Mouse (Mus musculus): ENCODE data around the gene AI661453.
"Not testable (repeated sequence)": the region's sequence is repeated elsewhere in the genome, so short reads cannot be mapped to it uniquely, and the experiment has no call there.

Gene AI661453

DNA sequence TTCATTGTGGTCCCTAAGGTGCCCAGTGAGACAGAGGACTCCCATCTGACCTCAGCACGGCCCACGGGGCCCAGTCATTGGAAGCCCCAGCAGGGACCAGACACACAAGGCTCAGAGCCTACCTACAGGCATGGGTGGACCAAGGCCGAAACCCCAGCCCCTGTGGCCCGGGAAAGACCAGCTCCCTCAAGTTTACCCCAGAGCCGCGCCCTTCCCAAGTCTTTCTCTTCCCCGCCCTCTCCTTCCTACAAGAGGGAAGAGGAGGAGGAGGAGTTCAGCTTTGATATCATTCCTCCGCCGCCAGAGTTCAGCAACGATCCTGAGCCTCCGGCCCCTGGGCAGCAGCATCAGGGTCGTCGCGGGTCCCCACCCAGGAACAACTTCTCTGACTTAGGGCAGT is 31.6 kb downstream of the AI661453 start:
- DNase-seq: no peak

GRCm38 (mm10) chr17:47468466-47468865 is 32.1 kb downstream of the AI661453 start:
- DNase-seq: no peak

DNA sequence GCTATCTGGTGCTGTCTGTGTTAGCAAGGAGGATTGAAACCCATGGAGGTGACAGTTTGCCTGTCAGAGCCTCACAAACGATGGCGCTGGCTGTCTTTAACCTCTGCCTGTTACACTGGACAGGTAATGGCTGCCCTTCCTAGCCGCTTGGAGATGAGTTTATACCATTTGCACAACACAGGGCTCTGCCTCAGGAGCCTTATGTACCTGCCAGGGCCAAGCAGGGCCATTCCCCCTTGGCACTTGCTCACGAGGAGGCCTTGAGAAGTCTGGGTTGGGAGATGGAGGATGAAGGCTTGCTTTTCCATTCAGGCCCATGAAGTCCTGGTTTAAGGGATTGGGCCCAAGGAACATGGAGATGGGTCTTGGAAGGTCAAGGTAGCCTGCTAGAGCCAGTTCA is 33.2 kb downstream of the AI661453 start:
- no peak for DNase-seq

- DNase-seq: no peak
These were observed 33.7 kb downstream of the AI661453 start for GRCm38 (mm10) chr17:47470121-47470520.

DNA sequence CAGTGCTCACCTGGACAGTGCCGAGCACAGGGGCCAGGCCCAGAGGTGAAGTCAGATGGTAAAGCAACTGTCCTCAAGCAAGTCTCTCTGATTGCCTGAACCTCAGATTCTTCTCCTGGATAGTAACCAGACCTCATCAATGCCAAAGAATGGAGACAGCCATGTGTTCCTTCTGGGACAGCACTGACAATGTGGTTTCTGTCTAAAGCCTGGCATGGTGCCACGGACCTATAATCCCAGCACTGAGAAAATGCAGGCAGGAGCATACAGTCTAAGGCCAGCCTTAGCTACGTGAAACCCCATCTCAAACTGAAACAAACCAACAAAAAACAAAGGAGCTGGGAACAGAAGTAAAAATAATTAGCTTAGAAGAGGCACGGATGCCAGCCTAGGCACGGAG is 34.3 kb downstream of the AI661453 start:
- DNase-seq: peak; percentile 5

DNA sequence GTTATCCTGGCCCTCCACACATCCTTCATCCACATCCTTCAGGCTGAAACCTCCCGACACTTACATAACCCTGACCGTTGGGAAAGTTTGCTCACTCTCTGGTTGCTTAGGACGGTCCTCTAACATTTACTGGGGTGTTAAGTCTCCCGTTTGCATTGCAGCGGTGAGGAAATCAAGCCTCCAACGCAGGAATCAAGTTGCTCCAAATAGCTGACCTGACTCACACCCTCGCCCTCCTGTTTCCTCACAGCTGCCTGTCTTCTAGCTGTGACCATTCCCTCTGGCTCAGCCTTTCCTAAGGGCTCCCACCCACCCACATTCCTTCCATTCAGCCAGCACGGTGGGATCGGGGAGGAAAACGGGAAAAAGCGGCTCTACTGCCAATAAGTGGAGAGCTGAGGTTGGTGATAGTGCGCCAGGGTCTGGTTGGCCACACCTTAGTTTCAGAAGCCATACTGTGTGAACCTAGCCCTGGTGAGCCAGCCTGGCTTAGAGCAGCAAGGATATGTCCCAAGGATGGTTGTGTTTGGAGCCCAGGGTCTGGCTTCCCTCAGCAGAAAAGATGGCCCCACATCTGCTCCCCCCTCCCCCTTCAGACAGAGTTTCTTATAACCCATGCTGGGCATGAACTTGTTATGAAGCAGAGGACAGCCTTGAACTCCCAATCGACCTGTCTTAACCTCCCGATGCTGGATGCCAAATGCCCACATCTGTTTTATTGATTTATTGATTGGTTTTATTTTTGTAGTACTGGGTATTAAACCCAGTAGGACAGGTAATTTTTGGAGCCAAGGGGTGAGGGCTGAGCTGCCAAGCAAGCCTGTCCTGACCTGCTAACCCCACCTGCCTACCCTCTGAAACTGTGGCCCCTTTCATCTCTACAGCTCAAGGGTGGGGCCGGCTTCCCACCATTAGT is 36.3 kb downstream of the AI661453 start:
- DNase-seq: no peak

DNA sequence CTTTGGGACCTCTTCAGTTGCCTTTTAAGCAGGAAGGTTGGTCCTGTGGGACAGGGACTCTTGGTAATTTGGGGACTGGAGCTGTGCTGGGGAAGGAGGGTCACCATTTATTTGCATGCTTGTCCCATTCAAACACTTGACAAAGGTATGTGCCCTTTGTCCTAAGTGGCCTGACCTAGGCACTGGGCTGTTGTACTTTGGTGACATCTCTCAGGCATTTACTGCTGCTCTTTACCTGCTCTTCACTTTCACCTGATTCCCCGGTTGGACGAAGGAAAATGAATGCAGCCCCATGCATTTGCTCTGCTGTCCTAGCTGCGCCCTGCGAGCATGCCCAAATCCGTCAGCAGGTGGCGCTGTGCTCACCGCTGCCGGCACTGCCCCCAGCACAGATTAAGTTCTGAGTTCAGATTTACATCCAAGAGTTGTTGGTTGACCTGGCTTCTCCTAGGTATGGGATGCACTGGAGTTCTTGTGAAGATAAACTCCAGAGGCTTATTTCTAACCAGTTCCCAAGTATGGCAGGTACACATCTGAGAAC is 37.1 kb downstream of the AI661453 start:
- peak; percentile 69 for DNase-seq

- DNase-seq: no peak
These were observed 37.8 kb downstream of the AI661453 start for GRCm38 (mm10) chr17:47474250-47474649.

DNA sequence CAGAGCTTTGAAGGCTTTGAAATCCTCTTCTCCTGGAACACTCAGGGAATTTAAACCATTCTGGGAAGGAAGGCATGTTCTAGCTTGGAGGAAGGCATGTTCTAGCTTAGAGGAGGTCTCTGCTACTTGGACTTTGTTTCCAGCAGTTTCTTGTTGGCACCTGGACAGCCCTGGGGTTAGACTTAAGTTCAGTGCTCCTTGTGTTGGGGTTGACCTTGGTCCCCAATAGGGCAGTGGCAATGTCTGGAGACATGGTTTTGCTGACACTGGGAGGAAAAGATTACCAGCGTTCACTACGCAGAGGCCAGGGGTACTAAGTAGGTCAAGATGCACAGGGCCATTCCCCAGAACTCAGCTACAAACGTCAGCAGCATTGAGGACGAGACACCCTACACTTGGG is 38.8 kb downstream of the AI661453 start:
- no peak for DNase-seq

DNA sequence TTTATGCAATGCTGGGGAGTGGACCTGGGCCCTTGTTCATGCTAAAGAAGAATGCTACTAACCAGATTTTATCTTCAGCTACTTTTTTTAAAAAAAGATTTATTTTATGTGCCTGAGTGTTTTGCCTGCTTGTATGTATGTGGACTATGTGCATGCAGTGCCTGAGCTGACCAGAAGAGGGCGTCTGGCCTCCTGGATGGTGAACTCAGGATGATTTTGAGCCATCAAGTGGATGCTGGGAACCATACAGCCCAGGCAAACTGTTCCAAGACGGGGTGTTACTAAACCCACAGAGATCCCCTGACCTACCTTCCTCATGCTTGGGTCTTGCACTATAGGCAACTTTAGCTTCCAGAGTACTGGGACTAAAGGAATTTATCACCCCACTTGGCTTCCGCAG is 39.3 kb downstream of the AI661453 start:
- no peak for DNase-seq

GRCm38 (mm10) chr17:47479887-47480286 is 43.5 kb downstream of the AI661453 start:
- no peak for DNase-seq

DNA sequence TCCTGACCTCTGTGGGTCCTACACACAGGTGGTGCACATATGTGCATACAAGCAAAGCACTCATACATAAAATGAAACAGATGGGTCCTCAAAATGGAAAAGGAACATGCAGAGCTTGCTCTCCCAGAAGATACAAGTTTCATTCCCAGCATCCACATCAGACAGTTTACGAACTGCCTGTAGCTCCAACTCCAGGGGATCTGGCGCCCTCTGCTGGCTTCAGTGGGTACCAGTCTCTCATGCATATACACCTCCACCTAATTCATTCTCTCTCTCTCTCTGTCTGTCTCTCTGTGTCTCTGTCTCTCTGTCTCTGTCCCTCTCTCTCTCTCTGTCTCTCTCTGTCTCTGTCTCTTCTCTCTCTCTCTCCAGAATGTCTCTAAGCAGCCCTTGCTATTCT is 46.0 kb downstream of the AI661453 start:
- peak; percentile 79 for DNase-seq

GRCm38 (mm10) chr17:47484241-47484921 is 48.0 kb downstream of the AI661453 start:
- DNase-seq: no peak

- no peak for DNase-seq
These were observed 48.6 kb downstream of the AI661453 start for GRCm38 (mm10) chr17:47484993-47485392.

GRCm38 (mm10) chr17:47485791-47486190 is 49.4 kb downstream of the AI661453 start:
- DNase-seq: no peak

DNA sequence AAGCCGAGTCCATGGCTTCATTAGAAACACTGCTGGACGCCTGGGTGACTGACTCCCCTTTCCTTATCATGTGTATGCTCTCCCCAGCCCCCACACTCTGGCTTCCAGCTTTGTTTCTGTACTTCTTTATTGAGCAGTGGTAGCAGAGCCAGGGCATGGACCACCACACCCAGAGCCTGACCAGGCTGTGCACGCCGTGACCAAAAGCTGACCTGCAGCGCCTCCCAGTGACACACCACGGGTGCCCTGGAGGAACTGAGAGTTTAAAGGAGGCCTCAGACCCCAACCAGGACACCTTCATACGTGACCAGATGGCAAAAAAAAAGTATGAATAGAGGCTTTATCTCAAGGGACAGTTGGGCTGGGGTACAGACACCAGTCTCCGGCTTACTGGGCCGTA is 54.4 kb downstream of the AI661453 start:
- no peak for DNase-seq

- no peak for DNase-seq
These were observed 56.3 kb downstream of the AI661453 start for GRCm38 (mm10) chr17:47492731-47493130.

- peak; percentile 63 for DNase-seq
These were observed 57.2 kb downstream of the AI661453 start for GRCm38 (mm10) chr17:47493653-47494052.

DNA sequence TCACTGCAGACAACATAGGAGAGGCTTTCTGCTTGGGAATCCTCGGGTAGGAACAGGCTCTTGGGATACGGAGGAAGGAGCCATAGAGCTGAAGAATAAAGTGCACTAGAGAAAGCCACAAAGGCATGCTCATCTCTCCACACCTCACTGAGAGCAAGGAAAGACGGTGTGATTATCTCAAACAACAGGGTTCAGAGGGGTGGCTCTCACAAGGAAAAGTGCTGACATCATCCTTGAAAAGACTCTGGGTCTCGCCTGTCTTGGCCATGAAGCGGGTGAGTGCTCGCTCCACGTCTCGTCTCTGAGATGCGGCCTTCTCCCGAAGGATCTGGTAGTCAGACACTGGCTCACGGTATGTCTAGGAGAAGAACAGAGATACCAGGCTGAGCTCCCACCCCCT is 57.7 kb downstream of the AI661453 start:
- no peak for DNase-seq

- no peak for DNase-seq
These were observed 65.1 kb downstream of the AI661453 start for GRCm38 (mm10) chr17:47501531-47501930.

DNA sequence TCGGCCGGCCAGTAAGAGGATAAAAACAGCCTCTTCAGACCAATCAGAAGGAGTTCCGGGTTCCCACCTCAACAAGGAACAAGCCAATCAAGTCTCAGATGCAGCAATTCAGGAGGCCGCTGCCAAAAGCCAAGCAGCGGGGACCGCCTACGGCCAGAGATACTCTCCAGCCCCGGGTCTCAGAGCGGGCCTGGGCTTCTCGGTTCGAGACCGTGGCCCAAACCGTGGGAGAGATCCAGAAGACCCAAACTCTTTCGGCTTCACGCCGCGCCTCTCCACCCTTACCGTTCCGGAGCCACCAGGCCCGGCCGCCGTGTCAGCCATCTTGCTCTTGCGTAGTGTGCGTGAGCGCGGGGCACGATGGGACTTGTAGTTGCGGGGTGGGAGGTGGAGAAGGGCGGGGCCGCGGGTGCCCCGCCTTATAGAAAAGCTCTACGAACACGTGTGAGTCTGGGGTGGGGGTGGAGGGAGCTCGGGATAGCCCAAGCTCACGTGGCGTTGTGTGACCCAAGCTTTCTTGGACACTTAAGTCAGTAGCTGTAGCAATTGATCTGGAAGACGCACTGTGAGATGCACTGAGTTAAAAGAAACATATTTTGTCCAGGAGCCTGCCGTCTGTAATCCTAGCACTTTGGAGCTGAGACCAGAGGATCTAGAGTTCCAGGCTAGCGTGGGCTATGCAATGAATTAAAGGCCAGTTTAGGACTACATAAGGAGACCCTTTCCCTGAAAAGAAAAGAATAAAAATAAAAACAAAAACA is 65.7 kb downstream of the AI661453 start, which contains the start of gene Taf8:
Gene Taf8, minus strand, starts transcription at position 347 of the 761 bp plus-strand sequence.
- peak; percentile 98 for DNase-seq

DNA sequence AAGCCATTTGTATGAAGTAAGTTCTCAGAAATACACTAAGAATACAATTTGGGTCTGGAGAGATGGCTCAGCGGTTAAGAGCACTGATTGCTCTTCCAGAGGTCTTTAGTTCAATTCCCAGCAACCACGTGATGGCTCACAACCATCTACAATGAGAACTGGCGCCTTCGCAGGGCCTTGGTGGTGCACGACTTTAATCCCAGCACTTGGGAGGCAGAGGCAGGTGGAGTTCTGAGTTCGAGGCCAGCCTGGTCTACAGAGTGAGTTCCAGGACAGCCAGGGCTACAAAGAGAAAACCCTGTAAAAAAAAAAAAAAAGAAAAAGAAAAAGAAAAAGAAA is 66.3 kb downstream of the AI661453 start:
- not testable (repeated sequence) for DNase-seq

- no peak for DNase-seq
These were observed 67.3 kb downstream of the AI661453 start for GRCm38 (mm10) chr17:47503689-47504088.
